Mouse (Mus musculus) stomach, postnatal 0 days (tissue): ENCODE data around the gene Nckap1l. TPM values are rescaled to one million over a fixed set of nuclear protein-coding genes. Genes with fewer than 3 reads are reported as not detected.

Experiments
- ATAC-seq: fragments of 200-750 bp; cut with Nextera tagmentation; 2 replicates; pipeline ENCODE4 v1.8.0; 2017; ENCODE audit not compliant: low FRiP score, low TSS enrichment
- DNase-seq: peaks from one replicate; pipeline ENCODE4 v3.0.0-alpha.2; 2016; ENCODE audit warnings: low spot score
- H3K27ac ChIP-seq: fragments of 300-500 bp; sonication (generic); replicated peaks from 2 replicates; pipeline ENCODE4 v1.5.1; 2014; ENCODE audit warnings: mild to moderate bottlenecking, control low read depth
- H3K27me3 ChIP-seq: fragments of 300-500 bp; sonication (generic); 2 replicates; pipeline ENCODE4 v1.6.1; 2014; ENCODE audit warnings: low read length; ENCODE audit not compliant: control insufficient read depth, insufficient read depth
- H3K36me3 ChIP-seq: fragments of 300-500 bp; sonication (generic); 2 replicates; pipeline ENCODE4 v1.6.1; 2014; ENCODE audit warnings: low read length, mixed read lengths; ENCODE audit not compliant: control insufficient read depth, insufficient read depth
- H3K4me1 ChIP-seq: fragments of 300-500 bp; sonication (generic); replicated peaks from 2 replicates; pipeline ENCODE4 v1.6.1; 2014; ENCODE audit warnings: antibody characterized with exemption; ENCODE audit not compliant: control insufficient read depth, insufficient read depth
- H3K4me2 ChIP-seq: fragments of 300-500 bp; sonication (generic); replicated peaks from 2 replicates; pipeline ENCODE4 v1.6.1; 2014; ENCODE audit warnings: low read depth, mild to moderate bottlenecking, control low read depth, moderate library complexity
- H3K4me3 ChIP-seq: fragments of 300-500 bp; sonication (generic); 2 replicates; pipeline ENCODE4 v1.5.1; 2014; ENCODE audit warnings: low read depth, low read length, control low read depth
- H3K9ac ChIP-seq: fragments of 300-500 bp; sonication (generic); 2 replicates; pipeline ENCODE4 v1.6.1; 2014; ENCODE audit warnings: mild to moderate bottlenecking, low read length, control low read depth, mixed read lengths
- H3K9me3 ChIP-seq: fragments of 300-500 bp; sonication (generic); 2 replicates; pipeline ENCODE4 v1.6.1; 2016; ENCODE audit warnings: low read length; ENCODE audit not compliant: control insufficient read depth
- CTCF ChIP-seq: IDR thresholded peaks from 2 replicates; pipeline ENCODE4 v1.5.1; 2016; ENCODE audit warnings: antibody characterized with exemption, low read depth, mild to moderate bottlenecking, moderate library complexity
- EP300 ChIP-seq: optimal IDR thresholded peaks from 2 replicates; pipeline ENCODE3; 2016; ENCODE audit warnings: antibody characterized with exemption
- WGBS: fragments of 180-500 bp; shearing (Covaris S2); extraction: QIAGEN DNeasy Blood & Tissue Kit; methylation state at CpG from one replicate; pipeline ENCODE4 v1.1.7; 2014; 5-methylcytosine and 5-hydroxymethylcytosine counted together
- polyA plus RNA-seq: library from polyadenylated mRNA; unstranded; fragments of >200 nt; fragmentation: Nextera tagmentation; extraction: Ambion mirVana; gene quantifications from 2 replicates; pipeline ENCODE4 v1.2.1, GENCODE M21; 2015

The Nckap1l gene
- polyA plus RNA-seq, 1 experiment from 2014 or later, result 1.5 TPM

DNA sequence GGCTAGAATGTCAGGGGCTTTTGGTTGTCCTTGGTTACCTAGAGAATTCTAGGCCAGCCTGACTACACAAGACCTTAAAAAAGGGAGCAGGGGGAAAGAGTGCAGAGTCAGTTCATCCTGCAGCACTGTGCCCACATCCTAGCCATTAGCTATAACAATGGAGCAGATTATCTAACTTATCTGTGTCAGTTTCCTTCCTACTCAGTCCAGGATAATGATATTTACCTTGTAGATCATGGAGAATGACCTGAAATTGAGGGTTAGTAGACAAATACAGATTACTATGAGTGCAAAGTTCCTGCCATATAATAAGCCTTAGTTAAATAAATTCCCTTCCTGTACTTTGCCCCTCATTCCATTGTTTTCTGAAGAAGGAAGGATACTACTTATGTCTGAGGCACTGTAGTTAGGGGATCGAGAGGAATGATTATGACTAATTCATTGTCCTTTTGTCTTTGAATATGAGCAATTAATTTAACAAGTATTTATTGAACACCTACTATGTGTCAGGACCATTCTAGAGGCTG lies 25.5 kb downstream of the Nckap1l start:
- H3K27ac ChIP-seq, result no peak overlapping the region
- H3K4me2 ChIP-seq, result no peak overlapping the region
- no peaks in the 10 kb centered on the region for H3K9me3 ChIP-seq
- H3K27me3 ChIP-seq, result no peaks in the 10 kb centered on the region
- no peaks in the 10 kb centered on the region for H3K36me3 ChIP-seq
- no peak overlapping the region for H3K9ac ChIP-seq
- no peak for DNase-seq
- TF ChIP-seq CTCF (no peak), EP300 (no peak)
- H3K4me1 ChIP-seq, result no peaks in the 10 kb centered on the region
- no peak overlapping the region for H3K4me3 ChIP-seq
- 38% methylated on average over 1 of the region's 1 CpGs for WGBS
- no peak for ATAC-seq

DNA sequence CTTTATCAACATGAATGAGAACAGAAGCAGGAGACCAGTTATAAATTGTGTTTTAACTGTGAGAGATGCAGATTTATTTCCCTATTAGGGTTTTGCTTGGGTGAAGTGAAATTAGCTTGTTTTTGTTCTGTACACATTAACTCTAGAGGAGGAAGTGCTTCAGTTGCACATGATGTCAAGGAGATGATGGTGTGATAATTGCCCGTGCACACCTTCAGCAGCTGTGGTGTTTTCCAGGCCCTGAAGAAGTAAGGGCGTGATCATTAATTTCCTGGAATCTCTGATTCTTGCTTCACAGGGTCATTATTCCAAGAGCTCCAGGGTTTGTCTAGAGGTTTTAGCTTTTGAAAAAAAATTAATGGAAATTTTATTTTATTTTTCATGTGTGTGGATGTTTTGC lies 26.5 kb downstream of the Nckap1l start:
- Histone ChIP-seq H3K27ac (no peak overlapping the region), H3K4me1 (no peaks in the 10 kb centered on the region), H3K36me3 (no peaks in the 10 kb centered on the region), H3K4me2 (no peak overlapping the region), H3K4me3 (no peak overlapping the region), H3K9me3 (no peaks in the 10 kb centered on the region), H3K9ac (no peak overlapping the region), H3K27me3 (no peaks in the 10 kb centered on the region)
- DNase-seq, result no peak
- 59% methylated on average over 2 of the region's 2 CpGs for WGBS
- no peak for ATAC-seq
- TF ChIP-seq CTCF (no peak), EP300 (no peak)

DNA sequence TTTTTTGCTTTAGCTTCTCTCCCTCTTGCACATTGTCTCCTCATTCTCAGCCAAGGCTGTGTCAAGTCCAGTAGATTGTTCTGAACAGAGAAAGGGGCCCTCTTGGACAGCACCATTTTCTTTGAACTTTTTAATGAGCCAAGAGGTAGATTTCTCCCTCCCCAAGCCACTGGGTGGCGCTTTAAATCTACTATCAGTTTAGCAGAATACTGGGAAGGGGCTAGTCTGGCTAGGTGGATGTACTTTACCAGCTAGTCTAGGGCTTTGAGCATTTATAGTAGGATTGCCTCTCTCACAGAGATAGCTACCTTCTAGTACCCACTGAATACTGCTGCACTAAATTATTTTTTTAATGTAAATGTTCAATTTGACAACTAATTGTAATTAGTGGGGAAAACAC lies 28.9 kb downstream of the Nckap1l start:
- Histone ChIP-seq H3K27ac (no peak overlapping the region), H3K4me1 (no peaks in the 10 kb centered on the region), H3K4me3 (no peak overlapping the region), H3K36me3 (no peaks in the 10 kb centered on the region), H3K27me3 (no peaks in the 10 kb centered on the region), H3K9me3 (no peaks in the 10 kb centered on the region), H3K9ac (no peak overlapping the region), H3K4me2 (no peak overlapping the region)
- no peak for DNase-seq
- TF ChIP-seq EP300, result no peak
- peak; percentile 69 for TF ChIP-seq CTCF
- ATAC-seq, result no peak
- WGBS, result 18% methylated on average over 1 of the region's 1 CpGs

DNA sequence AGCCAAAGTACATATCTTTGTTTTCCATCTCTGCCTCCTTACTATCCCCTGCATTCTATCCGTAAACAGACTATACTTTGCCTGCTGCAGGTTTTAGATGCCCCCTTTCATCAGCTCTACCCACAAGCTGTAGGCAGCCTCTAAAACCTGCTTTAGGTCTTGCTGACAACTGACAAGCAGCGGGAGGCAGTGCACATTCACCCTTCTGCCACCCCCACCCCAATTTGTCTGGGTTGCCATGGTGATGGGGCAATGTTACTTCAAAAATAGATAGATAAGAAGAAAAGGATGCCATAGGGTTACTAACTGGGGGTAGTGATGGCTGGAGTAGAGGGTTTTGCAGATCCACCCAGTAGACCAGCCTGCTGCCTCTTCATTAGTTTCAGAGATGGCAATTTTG lies 30.9 kb downstream of the Nckap1l start:
- no peak overlapping the region for H3K4me2 ChIP-seq
- H3K27me3 ChIP-seq, result no peaks in the 10 kb centered on the region
- 0 out of 2 replicates have a peak, but pooled peaks cover 5% of the 10 kb centered on the region for H3K4me1 ChIP-seq
- no peak overlapping the region for H3K27ac ChIP-seq
- 66% methylated on average over 2 of the region's 2 CpGs for WGBS
- no peaks in the 10 kb centered on the region for H3K36me3 ChIP-seq
- H3K4me3 ChIP-seq, result no peak overlapping the region
- no peak overlapping the region for H3K9ac ChIP-seq
- DNase-seq (no peak), ATAC-seq (no peak)
- H3K9me3 ChIP-seq, result no peaks in the 10 kb centered on the region
- TF ChIP-seq EP300, result no peak
- TF ChIP-seq CTCF, result no peak

DNA sequence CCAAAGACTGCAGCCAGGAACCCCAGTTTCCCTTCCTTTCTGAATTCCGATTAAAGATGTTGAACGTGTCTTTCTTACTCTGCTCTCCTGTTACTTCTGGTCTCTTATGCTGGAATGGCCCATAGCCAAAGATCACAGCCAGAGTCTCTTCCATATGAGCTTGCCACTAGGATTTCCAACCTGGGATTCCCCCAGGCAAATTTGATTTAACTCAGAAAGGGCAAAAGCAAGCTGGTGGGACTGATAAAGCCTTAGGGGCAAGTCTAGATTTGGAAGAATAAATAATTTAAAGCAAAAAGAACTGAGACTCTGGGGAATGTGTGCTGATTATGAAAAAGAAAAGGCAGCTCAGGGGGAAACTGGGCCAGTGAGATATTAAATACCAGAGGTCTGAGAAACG lies 31.5 kb downstream of the Nckap1l start:
- H3K4me2 ChIP-seq, result no peak overlapping the region
- TF ChIP-seq CTCF (no peak), EP300 (no peak)
- H3K36me3 ChIP-seq, result no peaks in the 10 kb centered on the region
- no peak for DNase-seq
- 0 out of 2 replicates have a peak, but pooled peaks cover 5% of the 10 kb centered on the region for H3K4me1 ChIP-seq
- H3K9me3 ChIP-seq, result no peaks in the 10 kb centered on the region
- H3K9ac ChIP-seq, result no peak overlapping the region
- no peak overlapping the region for H3K27ac ChIP-seq
- WGBS, result 61% methylated on average over 3 of the region's 3 CpGs
- H3K27me3 ChIP-seq, result no peaks in the 10 kb centered on the region
- no peak overlapping the region for H3K4me3 ChIP-seq
- ATAC-seq, result no peak

DNA sequence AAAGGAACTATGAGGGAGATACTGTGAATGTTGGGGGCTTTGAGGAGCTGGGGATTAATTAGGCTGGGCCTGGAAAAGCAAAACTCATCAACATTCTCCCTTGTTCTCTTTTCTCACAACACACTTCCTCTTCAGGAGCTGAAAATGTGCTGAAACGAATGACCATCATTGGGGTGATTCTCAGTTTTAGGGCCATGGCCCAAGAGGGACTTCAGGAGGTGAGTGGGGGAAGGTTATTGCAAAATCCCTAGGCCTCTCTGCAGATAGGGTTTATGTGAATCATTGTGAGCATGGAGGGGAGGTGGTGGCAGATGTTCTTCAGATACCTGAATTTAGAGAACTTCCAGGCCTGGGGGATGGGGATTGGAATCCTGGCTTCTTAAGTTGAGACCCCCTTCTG lies 33.1 kb downstream of the Nckap1l start:
- ATAC-seq, result no peak

More for the DNA sequence above, 33.1 kb downstream of the Nckap1l start:
- DNase-seq, result no peak
- Histone ChIP-seq H3K9ac (no peak overlapping the region), H3K36me3 (no peaks in the 10 kb centered on the region), H3K4me2 (no peak overlapping the region), H3K9me3 (no peaks in the 10 kb centered on the region), H3K27me3 (no peaks in the 10 kb centered on the region), H3K4me3 (no peak overlapping the region), H3K27ac (no peak overlapping the region), H3K4me1 (0 out of 2 replicates have a peak, but pooled peaks cover 5% of the 10 kb centered on the region)
- WGBS, result 47% methylated on average over 1 of the region's 1 CpGs
- TF ChIP-seq CTCF (no peak), EP300 (no peak)
